Mouse (Mus musculus) adrenal gland, adult 2 months (tissue): ENCODE measurements around the gene Foxp1. TPM values are rescaled to one million over a fixed set of nuclear protein-coding genes. Genes with fewer than 3 reads are reported as not detected.
A peak's percentile ranks its signal among the peaks of the same experiment; 100 is the strongest.

Experiments used
- DNase-seq: peaks from one replicate; pipeline ENCODE4 v3.0.0; 2021
- polyA plus RNA-seq: library from polyadenylated mRNA; depleted of rRNA; stranded (reverse); fragments of >200 nt; gene quantifications from 2 replicates; pipeline ENCODE4 v1.2.3, GENCODE M21; 2012
- total RNA-seq, 2 experiments: library from RNA; stranded (reverse); gene quantifications; 2 replicates each; pipeline ENCODE4 v1.2.3; 2021

Gene Foxp1
- total and polyA plus RNA-seq, 3 experiments, result 38.7 to 44.1 (median 41.4) TPM

- peak; percentile 67 for DNase-seq
These were observed 503.3 kb downstream of the Foxp1 start for GRCm38 (mm10) chr6:99019266-99019665.

GRCm38 (mm10) chr6:99013866-99014502 lies 508.5 kb downstream of the Foxp1 start:
- no peak for DNase-seq

GRCm38 (mm10) chr6:99013119-99013865 lies 509.2 kb downstream of the Foxp1 start:
- no peak for DNase-seq

GRCm38 (mm10) chr6:99011895-99012584 lies 510.5 kb downstream of the Foxp1 start:
- no peak for DNase-seq

GRCm38 (mm10) chr6:99009771-99010170 lies 512.8 kb downstream of the Foxp1 start:
- no peak for DNase-seq

- DNase-seq, result no peak
These were observed 514.0 kb downstream of the Foxp1 start for GRCm38 (mm10) chr6:99008565-99008964.

- no peak for DNase-seq
These were observed 515.0 kb downstream of the Foxp1 start for GRCm38 (mm10) chr6:99007542-99007941.

GRCm38 (mm10) chr6:99004255-99004997 lies 518.1 kb downstream of the Foxp1 start:
- no peak for DNase-seq

- no peak for DNase-seq
These were observed 519.3 kb downstream of the Foxp1 start for GRCm38 (mm10) chr6:99003108-99003709.

GRCm38 (mm10) chr6:99001637-99002036 lies 520.9 kb downstream of the Foxp1 start:
- no peak for DNase-seq

GRCm38 (mm10) chr6:98998971-98999932 lies 523.3 kb downstream of the Foxp1 start:
- DNase-seq, result no peak

- DNase-seq, result peak; percentile 69
These were observed 524.8 kb downstream of the Foxp1 start for GRCm38 (mm10) chr6:98997742-98998141.

GRCm38 (mm10) chr6:98996822-98997221 lies 525.7 kb downstream of the Foxp1 start:
- no peak for DNase-seq

- no peak for DNase-seq
These were observed 526.2 kb downstream of the Foxp1 start for GRCm38 (mm10) chr6:98996346-98996745.

GRCm38 (mm10) chr6:98995681-98996080 lies 526.8 kb downstream of the Foxp1 start:
- DNase-seq, result no peak

- DNase-seq, result no peak
These were observed 527.6 kb downstream of the Foxp1 start for GRCm38 (mm10) chr6:98994902-98995301.

GRCm38 (mm10) chr6:98994104-98994787 lies 528.3 kb downstream of the Foxp1 start:
- no peak for DNase-seq

GRCm38 (mm10) chr6:98993231-98993630 lies 529.3 kb downstream of the Foxp1 start:
- no peak for DNase-seq

- DNase-seq, result peak; percentile 27
These were observed 529.8 kb downstream of the Foxp1 start for GRCm38 (mm10) chr6:98992772-98993147.
